Mouse (Mus musculus): ENCODE measurements around the gene Col8a2. TPM values are rescaled to one million over a fixed set of nuclear protein-coding genes. Genes with fewer than 3 reads are reported as not detected.

Col8a2 gene
- total and polyA plus RNA-seq, 3 experiments, result not detected

GRCm38 (mm10) chr4:126260520-126261201, 25.9 kb upstream of the Col8a2 start:
- peak overlapping the region; percentile 55 for H3K9ac ChIP-seq (ENCODE audit: insufficient read depth, low read depth)
- TF ChIP-seq MXI1 (IDR thresholded peaks at IDR 0.05; ENCODE audit: low read depth, low read length) (peak; percentile 57; the same call in 1 of the 2 replicates), RCOR1 (conservative IDR thresholded peaks at IDR 0.05; ENCODE audit: low read depth, low read length) (no peak), TCF12 (IDR thresholded peaks at IDR 0.05; ENCODE audit: low read depth, low read length) (peak; percentile 69; the same call in 1 of the 2 replicates), SIN3A (IDR thresholded peaks at IDR 0.05; ENCODE audit: low read length) (peak; percentile 70), ETS1 (conservative IDR thresholded peaks at IDR 0.05; ENCODE audit: low read depth, low read length) (peak; percentile 75), ZKSCAN1 (IDR thresholded peaks at IDR 0.05; ENCODE audit: borderline replicate concordance, low read depth, low read length) (no peak), CHD2 (IDR thresholded peaks at IDR 0.05; ENCODE audit: low read length) (0 out of 2 replicates have a peak, but pooled peaks have one; percentile 35), MEF2A (IDR thresholded peaks at IDR 0.05; ENCODE audit: borderline replicate concordance, low read depth, low read length) (0 out of 2 replicates have a peak, but pooled peaks have one; percentile 24), TBP (conservative IDR thresholded peaks at IDR 0.05; ENCODE audit: low read depth, low read length) (0 out of 2 replicates have a peak, but pooled peaks have one; percentile 55), HCFC1 (IDR thresholded peaks at IDR 0.05; ENCODE audit: low read depth, low read length) (no peak), IRF4 (IDR thresholded peaks at IDR 0.05; ENCODE audit: low read depth, low read length) (peak; percentile 42; the same call in 1 of the 2 replicates), CHD1 (IDR thresholded peaks at IDR 0.05; ENCODE audit: low read depth, low read length) (0 out of 2 replicates have a peak, but pooled peaks have one; percentile 22), GABPA (IDR thresholded peaks at IDR 0.05; ENCODE audit: insufficient replicate concordance, low read depth, low read length) (no peak), SMC3 (IDR thresholded peaks at IDR 0.05; ENCODE audit: low read depth, low read length) (peak; percentile 7; the same call in 1 of the 2 replicates), ZMIZ1 (IDR thresholded peaks at IDR 0.05; ENCODE audit: low read depth, low read length) (no peak), JUND (conservative IDR thresholded peaks at IDR 0.05; ENCODE audit: low read depth, low read length) (no peak), NRF1 (IDR thresholded peaks at IDR 0.05; ENCODE audit: low read depth, low read length) (0 out of 2 replicates have a peak, but pooled peaks have one; percentile 25), ELF1 (IDR thresholded peaks at IDR 0.05; ENCODE audit: low read depth, low read length) (no peak), MAZ (IDR thresholded peaks at IDR 0.05; ENCODE audit: low read depth, low read length) (peak; percentile 46; the same call in 1 of the 2 replicates), POLR2A (IDR thresholded peaks at IDR 0.05; ENCODE audit: low read depth, low read length) (peak; percentile 56), BHLHE40 (IDR thresholded peaks at IDR 0.05; ENCODE audit: low read depth, low read length) (peak; percentile 64)
- dilution Hi-C loops (cut with MboI; ENCODE audit: extremely low pct_ligation_motif_present, extremely low pct_unique_long_range_greater_than_20kb, low sequenced_read_pairs), result no loop called here
- H3K4me2 ChIP-seq (ENCODE audit: insufficient read depth, low read depth, poor library complexity, severe bottlenecking), result peak overlapping the region; percentile 98
- H3K9me3 ChIP-seq (replicated peaks; ENCODE audit: low read length), result no peaks in the 10 kb centered on the region
- peaks cover 23 to 43% of the 10 kb centered on the region in 2 experiments for H3K4me1 ChIP-seq (ENCODE audit: control insufficient read depth in 1 of 2, insufficient read depth in 2 of 2)
- peaks cover 7% of the 10 kb centered on the region for H3K79me2 ChIP-seq (replicated peaks; ENCODE audit: control insufficient read depth, extremely low read depth, insufficient read depth, poor library complexity, severe bottlenecking)
- in situ Hi-C loops (cut with MboI; ENCODE audit: low pct_ligation_motif_present, low pct_unique_long_range_greater_than_20kb, low sequenced_read_pairs), result loop anchor here (5.0 kb wide), 1 partner anchor 33 kb away; no protein-coding TSS in a partner anchor
- peaks cover 0 to 22% of the 10 kb centered on the region in 2 experiments for H3K36me3 ChIP-seq (replicated peaks in 1 of 2; ENCODE audit: control insufficient read depth in 1 of 2, insufficient read depth in 1 of 2, low read length in 1 of 2)
- peak overlapping the region in 2 of 3 experiments; percentile 25 to 26 for H3K4me3 ChIP-seq (replicated peaks in 1 of 3; ENCODE audit: low read depth in 2 of 3, low read length in 2 of 3, poor library complexity in 1 of 3)
- DNase-seq (ENCODE audit: extremely low read depth), result peak; percentile 86
- H3K27ac ChIP-seq (ENCODE audit: insufficient read depth, low read depth), result peak overlapping the region; percentile 76
- no peaks in the 10 kb centered on the region for H3K27me3 ChIP-seq (replicated peaks)

All from CH12.LX (cell line).